Mouse (Mus musculus): ENCODE measurements around the gene Cirbp.

GRCm38 (mm10) chr10:80151211-80152034 is 14.4 kb upstream of the Cirbp start:
- TF ChIP-seq CTCF (IDR thresholded peaks at IDR 0.05; ENCODE audit: control insufficient read depth, insufficient read depth, insufficient replicate concordance, low read depth, low read length) (no peak), POLR2A (IDR thresholded peaks at IDR 0.05; ENCODE audit: control insufficient read depth, low read depth, low read length) (no peak)

All from testis, adult 2 months (tissue).